Mouse (Mus musculus) bone marrow macrophage, adult 2 months (primary cell): ENCODE results near the gene Nckap1l.

Source experiments
- CTCF ChIP-seq: IDR thresholded peaks from 2 replicates; pipeline ENCODE4 v1.5.1; 2012; ENCODE audit warnings: low read depth, mild to moderate bottlenecking, low read length, moderate library complexity
- POLR2A ChIP-seq: IDR thresholded peaks from 2 replicates; pipeline ENCODE4 v1.6.1; 2012; ENCODE audit warnings: mild to moderate bottlenecking, low read depth, low read length, borderline replicate concordance

GRCm38 (mm10) chr15:103480129-103480528 lies 26.5 kb downstream of the Nckap1l start:
- TF ChIP-seq CTCF (no peak), POLR2A (no peak)
